Mouse (Mus musculus): ENCODE data around the gene Cad.

The Cad gene

DNA sequence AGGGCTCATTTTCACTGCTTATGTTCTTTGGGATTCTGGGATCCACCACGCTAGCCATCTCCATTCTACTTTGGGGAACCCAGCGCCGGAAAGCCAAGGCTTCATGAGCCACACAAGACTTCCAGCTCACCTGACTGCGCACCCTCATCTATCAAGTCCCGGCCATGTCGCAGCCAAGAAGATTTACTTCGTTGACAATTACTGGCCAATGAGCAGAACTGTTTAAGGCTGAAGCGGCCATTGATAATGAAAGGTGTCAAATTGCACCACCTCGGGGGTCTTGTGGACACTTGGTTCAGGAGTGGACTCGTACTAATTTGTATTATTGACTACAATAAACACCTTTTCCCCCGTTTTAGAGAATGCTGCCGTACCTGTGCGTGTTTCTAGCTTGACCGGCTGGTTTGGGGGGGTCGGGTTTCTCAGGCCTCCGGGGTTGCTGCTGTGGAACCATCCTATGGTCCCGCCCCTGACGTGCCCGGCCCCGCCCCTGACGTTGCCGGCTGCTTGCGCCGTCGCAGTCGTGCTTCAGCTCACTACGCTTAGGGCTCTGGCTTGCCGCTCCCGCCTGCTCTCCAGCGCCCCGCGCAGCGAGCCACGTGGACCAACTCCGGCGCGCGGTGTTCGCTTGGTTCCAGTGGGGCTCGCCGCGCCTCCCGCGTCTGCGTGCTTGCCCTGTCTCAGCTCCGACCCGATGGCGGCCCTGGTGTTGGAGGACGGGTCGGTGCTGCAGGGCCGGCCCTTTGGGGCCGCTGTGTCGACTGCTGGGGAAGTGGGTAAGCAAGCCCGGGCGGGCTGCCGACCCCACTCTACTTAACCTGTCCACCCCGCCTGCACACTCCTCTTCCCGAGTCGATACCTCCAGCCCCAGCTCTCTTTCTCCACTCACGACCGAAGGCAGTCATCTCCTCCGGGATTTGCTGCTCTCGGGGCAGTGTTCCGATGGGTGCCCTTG lies at the start of gene Cad:
Cad (plus strand) TSS at position 520 of the 955 bp plus-strand sequence.
- WGBS: under 1% methylated on average over 64 of the region's 64 CpGs

DNA sequence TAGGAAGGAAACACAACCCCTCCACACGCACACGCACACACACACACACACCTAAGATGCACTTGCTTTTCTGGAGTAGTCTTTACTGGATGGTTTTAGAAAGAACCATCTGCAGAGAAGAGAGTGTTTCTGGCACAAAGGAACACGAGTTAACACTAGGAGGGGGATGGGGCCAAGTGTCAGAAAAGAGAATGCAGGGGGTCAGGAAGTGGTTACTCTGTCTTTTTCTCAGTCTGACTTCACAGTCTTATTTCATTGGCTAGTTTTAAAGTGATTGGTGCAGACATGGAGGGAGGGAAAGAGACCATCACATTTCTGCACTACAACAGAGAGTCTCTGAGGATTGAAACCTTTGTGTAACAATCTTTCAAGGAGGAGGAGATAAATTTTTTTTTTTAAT lies 41.8 kb upstream of the Cad start:
- 62% methylated on average over 3 of the region's 3 CpGs for WGBS

DNA sequence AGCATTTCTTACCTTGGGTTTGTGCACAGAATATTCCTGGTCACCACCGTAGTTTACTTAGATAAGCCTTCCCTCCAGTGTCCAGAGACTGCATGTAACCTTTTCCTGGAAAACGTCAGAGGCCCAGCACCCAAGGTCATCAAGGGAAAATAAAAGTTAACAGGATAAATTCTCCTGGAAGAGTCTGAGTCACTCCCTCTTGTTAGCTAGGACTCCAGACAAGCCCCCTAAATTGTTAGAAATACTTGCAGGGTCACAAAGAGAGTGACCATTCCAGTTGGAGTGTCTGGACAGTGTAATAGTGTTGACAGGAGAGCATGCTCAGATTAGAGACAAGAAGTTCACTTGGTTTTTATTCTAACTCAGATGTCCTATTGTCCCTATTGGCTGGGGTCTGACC lies 38.7 kb upstream of the Cad start:
- 93% methylated on average over 2 of the region's 2 CpGs for WGBS

DNA sequence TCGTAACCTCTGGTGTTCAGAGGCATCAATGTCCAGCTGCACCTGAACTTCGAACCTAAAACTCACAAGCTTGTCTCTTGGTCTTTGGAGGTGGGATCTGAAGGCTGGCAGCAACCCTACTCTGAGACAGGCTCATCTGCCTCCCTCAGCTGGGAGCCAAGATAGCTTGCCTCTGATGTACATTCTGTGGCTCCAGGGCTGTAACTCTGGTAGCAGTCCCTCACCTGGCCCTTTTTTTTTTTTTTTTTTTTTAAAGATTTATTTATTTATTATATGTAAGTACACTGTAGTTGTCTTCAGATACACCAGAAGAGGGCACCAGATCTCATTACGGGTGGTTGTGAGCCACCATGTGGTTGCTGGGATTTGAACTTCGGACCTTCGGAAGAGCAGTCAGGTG lies 32.8 kb upstream of the Cad start:
- 95% methylated on average over 5 of the region's 5 CpGs for WGBS

DNA sequence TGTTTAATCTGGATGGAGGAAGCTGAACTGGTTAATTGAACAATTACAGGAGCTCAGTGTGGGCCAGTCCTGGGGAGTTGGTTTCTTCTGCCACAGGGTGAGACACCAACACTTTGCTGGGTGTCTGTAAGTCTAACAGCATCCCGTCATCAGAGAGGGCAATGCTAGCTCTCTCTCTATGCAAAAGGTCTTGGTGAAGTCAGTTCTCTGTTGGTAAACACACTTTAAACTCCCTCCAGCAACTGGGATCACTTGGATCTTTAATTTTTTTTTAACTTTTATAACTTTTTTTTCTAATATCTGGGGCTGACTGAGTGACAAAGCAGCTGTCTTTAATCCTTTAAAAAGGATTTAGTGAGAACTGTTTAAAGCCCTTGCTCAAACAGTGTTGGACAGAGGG lies 31.9 kb upstream of the Cad start:
- 66% methylated on average over 1 of the region's 1 CpGs for WGBS

DNA sequence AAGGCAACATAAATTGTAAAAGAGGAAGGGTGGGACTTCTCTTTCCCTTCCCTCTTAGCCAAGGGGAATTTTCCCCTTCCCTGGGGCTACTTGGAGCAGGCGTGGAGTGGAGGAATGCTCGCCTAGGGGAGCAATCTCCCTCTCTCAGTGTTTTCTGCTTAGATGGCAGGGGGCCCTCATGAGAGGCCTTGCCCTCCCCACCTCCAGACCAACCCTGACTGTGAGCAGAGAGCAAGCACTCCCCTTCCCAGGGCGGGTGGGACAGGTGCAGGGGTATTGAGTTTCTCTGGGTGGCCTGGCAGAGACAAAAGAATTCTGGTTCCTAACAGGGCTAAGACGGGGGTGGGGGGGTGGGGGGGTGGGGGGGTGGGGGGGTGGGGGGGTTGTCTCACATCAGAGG lies 31.3 kb upstream of the Cad start:
- whole genome bisulfite sequencing: 42% methylated on average over 3 of the region's 4 CpGs

DNA sequence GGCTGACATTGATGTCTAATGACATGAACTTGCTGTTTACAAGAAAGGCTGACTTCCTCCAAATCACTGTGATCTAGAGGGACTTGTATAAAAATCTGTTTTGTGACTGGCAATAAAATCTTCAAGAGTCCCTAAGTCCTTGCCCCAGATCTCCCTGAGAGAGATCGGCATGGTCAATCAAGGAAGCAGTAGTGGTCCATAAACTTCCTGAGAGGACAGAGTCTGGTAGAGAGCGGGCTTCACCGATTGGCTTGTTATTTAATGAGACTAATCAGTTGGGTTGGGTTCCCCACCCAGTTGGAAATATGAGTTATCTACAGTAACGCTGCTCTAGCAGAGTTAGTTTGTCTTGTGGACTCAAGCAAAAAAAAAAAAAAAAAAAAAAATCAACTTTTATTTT lies 23.7 kb upstream of the Cad start:
- WGBS: 90% methylated on average over 4 of the region's 4 CpGs

DNA sequence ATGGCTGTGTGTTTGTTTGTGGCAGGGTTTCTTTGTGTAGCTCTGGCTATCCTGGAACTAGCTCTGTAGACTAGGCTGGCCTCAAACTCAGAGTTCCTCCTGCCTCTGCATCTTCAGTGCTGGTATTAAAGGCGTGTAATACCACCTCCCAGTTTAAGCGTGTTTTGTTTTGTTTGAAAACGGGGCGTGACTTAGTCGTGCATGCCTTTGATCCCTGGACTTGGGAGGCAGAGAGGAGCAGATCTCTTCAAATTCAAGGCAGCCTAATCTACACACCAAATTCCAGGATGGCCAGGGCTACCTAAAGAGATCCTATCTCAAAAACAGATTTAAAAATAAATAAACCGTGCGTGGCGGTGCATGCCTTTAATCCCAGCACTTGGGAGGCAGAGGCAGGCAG lies 23.1 kb upstream of the Cad start:
- 89% methylated on average over 8 of the region's 8 CpGs for WGBS

DNA sequence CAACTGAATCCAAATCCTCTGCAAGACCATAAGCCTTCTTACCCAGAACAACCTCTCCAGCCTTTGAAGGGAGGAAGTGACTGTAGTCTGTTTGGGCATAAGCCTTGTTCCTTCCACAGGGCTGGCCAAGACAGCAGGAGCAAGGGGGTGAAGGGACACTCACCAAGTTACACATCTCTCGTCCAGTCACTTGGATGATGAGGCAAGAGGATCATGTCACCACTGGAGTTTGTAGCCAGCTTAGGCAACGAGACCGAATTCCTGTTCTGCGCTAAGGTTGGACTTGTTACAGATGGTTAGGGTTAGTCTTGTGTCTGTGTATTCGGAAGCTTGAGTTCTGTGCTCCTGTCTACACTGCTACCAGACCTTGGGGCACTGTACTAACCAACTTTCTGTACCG lies 19.9 kb upstream of the Cad start:
- 87% methylated on average over 6 of the region's 6 CpGs for WGBS

DNA sequence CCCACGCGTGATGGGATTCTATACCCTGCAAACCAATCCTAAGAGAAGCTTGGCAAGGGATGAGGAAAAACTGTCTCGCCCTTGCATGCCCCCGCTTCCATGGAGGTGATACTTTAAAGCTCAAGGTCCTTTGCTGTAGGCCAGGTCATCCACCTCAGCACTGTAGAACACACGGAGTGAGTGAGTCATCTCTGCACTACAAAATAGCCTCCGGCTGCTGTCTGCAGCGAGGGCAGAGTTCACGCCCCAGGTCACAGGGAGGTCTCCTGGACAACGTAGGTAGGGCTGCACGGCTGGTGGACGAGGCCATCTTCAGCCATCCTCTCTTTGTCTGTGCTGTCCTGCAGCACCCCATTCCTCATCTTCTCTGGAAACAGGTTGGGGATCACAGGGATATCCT lies 18.0 kb upstream of the Cad start:
- WGBS: 92% methylated on average over 11 of the region's 11 CpGs

DNA sequence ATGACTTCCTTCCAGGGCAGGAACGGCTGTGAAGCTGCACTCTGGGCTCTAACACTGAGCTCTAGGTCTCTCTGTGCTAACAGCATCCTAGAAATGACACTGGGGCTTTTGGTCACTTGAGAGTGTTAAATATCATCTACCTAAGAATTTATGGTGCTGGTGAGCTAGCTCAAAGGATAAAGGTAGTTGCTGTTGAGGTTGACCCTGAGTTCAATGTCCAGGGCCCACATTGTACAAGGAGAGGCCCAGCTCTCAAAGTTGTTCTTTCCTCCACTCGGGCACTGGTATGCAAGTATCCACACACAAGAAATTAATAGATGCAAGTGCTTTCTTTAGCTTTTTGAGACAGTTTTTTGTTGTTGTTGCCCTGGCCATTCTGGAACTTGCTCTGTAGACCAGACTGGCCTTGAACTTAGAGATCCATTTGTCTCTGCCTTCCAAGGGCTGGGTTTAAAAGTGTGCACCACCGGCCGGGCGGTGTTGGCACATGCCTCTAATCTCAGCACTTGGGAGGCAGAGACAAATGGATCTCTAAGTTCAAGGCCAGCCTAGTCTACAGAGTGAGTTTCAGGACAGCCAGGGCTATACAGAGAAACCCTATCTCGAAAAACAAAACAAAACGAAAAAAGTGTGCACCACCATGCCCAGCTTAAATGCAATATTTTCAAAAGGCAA lies 16.3 kb upstream of the Cad start:
- 92% methylated on average over 7 of the region's 7 CpGs for WGBS

DNA sequence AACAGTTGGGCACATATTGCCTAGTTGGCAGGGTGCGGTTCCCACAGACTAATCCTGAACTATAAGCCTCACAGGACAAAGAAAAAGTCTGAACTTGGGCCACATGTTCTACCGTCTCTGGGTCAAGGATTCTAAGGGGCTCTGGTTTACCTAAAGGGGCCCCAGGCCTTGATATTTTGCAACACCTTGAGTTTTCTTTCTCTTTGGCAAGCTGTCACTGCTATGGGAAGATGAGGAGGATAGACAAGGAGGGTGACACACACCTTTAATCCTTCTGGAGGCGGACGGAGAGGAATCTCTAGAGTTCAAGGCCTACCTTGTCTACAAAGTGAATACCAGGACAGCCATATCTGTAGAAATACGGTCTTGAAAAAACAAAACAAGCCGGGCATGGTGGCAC lies 8.2 kb upstream of the Cad start:
- WGBS: 89% methylated on average over 6 of the region's 6 CpGs

DNA sequence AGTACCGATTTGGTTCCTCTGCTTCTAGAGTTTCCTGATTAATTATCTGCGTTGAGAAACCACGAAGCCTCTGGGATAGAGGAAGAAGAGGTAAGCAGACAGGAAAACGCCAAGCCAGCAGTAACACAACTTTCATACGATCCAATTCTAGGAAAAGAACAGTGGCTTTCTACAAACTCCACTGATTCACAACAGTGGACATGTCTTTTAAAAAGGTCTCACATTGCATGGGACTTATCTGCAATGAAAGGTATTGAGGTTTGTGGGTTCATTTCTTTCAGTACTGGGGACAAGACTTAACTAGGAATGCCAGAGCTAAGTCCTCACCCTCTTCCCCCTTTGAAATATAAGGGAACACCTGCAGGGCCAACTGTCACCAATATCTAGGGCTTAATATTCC lies 7.5 kb upstream of the Cad start:
- 69% methylated on average over 5 of the region's 5 CpGs for WGBS

DNA sequence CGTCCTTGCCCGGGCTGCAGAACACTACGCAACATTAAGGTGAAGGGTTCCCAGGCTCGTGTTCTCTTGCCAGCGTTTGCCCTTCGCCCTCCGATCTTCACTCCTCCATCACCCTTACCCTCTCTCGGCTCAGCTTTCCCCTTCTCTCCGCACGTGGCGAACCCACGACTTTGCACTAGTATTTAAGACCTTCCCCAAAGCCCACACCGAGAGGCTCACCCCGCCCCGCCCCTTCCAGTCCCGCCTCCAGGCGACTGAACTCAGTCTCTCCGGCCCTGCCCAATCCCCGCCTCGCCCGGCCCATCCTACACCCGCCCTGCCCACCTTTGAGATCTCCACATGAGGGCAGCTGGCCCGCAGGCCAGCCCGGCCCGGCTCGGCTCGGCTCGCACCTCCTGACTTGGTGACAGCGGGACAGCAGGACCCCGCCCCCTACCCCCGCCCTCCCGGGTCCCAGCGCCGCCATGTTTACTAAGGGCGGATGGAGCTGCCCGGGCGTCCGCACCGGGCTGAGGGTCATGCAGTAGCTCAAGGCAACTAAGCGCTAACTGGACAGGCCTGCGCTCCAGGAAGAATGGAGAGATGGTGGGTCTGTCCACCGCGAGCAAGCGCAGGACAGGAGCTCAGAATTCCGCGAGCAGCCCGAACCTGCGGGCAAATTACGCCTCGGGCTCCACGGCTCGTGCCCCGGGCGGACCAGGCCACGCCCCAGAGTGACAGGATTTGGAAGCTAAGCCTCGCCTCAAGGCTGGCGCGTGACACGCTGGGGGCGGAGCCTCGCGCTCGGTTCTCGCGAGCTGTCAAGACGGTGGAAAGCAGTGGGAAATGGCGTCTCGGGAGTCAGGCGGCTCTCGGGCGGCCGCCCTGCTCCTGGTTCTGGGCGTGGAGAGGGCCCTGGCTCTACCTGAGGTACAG lies 6.5 kb upstream of the Cad start, which contains the start of gene Atraid:
Atraid (plus strand) TSS at position 465 of the 915 bp plus-strand sequence.
- WGBS: under 1% methylated on average over 73 of the region's 73 CpGs

DNA sequence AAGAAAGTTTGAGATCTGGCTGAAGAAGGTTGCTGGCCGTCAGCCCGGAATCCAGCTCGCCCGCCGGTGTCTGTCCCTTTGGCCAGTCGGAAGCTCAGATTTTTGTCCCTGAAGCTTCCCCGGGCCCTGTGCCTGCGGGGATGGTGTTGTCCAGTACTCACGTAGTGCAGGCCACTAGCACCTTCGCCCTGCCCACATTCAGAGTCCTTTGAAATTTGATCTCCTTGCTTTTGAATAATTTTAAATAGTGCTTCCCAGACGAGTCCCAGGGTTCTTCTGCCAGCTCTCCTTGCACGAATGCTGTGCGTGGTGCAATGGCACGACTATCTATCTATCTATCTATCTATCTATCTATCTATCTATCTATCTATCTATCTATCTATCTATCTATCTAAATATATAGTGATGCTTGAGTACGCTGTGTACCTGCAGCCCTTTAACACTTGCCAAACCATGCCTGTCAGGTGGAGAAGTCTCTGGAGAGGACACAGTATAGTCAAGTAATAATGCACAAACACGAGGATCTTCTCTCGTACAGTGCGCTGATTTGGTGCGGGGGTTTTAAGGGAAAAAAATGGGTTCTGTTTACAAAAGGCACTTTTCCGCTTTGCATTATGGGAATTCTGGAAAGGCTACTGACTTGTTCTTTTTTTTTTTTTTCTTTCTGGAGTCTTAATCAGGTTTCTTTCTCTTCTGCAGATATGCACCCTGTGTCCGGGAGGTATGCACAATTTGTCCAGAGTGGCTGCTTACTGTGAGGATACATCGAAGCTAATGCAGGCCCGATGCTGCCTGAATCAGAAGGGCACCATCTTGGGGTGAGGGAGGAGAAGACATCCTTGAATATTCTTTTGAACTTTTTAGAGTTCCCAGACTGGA lies 5.6 kb upstream of the Cad start, which contains the start of gene Slc5a6:
Slc5a6 (minus strand) TSS at position 162 of the 879 bp plus-strand sequence.
- WGBS: under 1% methylated on average over 23 of the region's 23 CpGs

DNA sequence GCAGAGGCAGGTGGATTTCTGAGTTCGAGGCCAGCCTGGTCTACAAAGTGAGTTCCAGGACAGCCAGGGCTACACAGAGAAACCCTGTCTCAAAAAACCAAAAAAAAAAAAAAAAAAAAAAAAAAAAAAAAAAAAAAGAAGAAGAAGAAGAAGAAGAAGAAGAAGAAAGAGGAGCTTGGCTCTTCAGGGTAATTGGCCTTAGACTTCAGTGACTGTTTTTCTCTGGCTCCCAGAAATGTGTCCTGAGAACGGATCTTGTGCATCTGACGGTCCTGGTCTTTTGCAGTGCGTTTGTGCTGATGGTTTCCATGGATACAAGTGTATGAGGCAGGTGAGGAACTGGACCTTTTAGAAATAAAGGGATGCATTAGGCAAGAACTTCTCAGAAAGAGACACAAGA lies 852 bp upstream of the Cad start:
- WGBS: 55% methylated on average over 4 of the region's 4 CpGs

DNA sequence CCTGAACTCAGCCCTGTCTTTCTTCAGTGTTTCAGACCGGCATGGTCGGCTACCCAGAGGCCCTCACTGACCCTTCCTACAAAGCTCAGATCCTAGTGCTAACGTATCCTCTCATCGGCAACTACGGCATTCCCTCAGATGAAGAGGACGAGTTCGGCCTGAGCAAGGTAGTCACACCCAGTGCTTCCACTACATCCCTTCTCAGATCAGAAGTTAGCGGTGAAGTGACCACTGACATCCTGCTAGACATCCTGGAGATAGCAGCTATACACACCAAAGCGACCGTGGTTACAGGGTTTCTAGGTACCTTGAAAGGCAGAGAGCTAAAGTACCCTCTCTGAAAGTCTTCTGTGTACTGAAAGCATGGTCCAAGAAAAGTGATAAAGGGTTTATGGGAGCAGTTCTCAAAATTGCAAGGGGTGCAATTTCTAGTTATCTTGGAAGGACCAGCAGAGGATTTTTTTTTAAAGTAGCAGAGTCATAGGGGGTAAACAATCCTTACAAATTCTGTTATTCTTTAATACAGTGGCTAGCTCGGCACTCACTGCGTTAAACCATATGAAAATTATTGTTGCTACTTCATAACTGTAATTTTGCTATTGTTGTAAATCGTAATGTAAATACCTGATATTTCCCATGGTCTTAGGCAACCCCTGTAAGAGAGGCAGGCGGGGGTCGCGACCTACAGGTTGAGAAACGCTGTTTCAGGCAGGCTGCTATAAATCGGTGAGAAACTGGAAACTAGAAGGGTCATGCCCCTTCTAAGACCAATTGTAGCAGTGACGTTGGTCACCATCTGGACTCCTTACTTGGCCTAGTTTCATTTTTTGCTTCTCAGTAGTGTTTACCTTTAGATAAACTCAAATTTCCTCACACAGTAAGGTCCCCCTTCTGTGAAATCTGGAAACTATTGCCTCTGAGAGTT lies 898 bp downstream of the Cad start:
- WGBS: 41% methylated on average over 19 of the region's 19 CpGs

DNA sequence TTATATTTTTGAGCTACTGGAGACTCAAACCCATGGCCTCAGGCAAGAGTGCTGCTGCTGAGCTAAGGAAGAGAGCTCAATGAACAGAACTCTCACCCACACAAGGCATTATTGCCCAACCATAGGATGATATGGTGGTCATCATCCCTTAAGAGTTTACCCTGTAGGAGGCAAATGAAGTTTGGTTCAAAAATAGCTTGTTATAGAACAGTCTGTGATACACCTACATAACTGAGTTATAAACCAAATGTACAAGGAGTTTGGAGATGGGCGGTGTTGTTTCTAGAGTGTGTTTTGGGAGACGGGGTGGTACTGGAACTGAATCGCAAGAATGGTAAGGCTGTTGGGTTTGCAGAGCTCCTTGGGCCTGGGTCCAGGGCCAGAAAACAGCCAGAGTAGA lies 15.2 kb downstream of the Cad start:
- WGBS: 62% methylated on average over 3 of the region's 3 CpGs

DNA sequence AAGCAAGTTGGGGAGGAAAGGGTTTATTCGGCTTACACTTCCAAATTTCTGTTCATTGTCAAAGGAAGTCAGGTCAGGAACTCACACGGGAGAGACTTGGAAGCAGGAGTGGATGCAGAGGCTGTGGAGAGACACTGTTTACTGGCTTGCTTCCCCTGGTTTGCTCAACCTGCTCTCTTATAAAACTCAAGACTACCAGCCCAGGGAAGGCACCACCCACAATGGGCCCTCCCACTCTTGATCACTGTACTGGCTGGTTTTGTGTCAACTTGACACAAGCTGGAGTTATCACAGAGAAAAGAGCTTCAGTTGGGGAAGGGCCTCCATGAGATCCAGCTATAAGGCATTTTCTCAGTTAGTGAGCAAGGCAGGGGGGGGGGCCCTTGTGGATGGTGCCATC lies 16.5 kb downstream of the Cad start:
- WGBS: 64% methylated on average over 2 of the region's 2 CpGs

DNA sequence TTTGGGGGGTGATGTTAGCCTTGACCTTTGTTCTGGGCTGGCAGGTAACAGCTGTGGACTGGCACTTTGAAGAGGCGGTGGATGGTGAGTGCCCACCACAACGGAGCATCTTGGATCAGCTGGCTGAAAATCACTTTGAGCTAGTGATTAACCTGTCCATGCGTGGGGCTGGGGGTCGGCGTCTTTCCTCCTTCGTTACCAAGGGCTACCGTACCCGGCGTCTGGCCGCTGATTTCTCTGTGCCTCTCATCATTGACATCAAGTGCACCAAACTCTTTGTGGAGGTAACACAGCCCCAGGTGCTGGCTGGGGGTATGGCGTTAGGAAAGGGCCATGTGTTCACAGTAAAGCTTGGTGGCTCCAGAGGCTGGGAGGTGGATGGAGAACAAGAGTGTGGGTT lies 17.2 kb downstream of the Cad start:
- 94% methylated on average over 11 of the region's 11 CpGs for WGBS

Data from cerebral cortex, adult 2 months (tissue).